Mouse (Mus musculus): ENCODE data around the gene Gper1.

Gene Gper1

GRCm38 (mm10) chr5:139423026-139423865 lies at the start of gene Gper1:
Gene Gper1, plus strand, starts transcription at chr5:139423151.
- in situ Hi-C loops (cut with MboI, MseI): no loop called here

GRCm38 (mm10) chr5:139373889-139374444 lies 49.0 kb upstream of the Gper1 start:
- in situ Hi-C loops (cut with MboI, MseI): no loop called here

GRCm38 (mm10) chr5:139374841-139375240 lies 48.1 kb upstream of the Gper1 start:
- in situ Hi-C loops (cut with MboI, MseI): no loop called here

- in situ Hi-C loops (cut with MboI, MseI): no loop called here
Measured at GRCm38 (mm10) chr5:139377468-139378270, 45.3 kb upstream of the Gper1 start, which contains the start of gene Gpr146. Gene Gpr146, plus strand, starts transcription at chr5:139377697.

GRCm38 (mm10) chr5:139378271-139378556 lies 44.7 kb upstream of the Gper1 start:
- in situ Hi-C loops (cut with MboI, MseI): no loop called here

GRCm38 (mm10) chr5:139378986-139379629 lies 43.8 kb upstream of the Gper1 start:
- in situ Hi-C loops (cut with MboI, MseI): no loop called here

- in situ Hi-C loops (cut with MboI, MseI): no loop called here
Measured at GRCm38 (mm10) chr5:139379771-139380384, 43.1 kb upstream of the Gper1 start.

GRCm38 (mm10) chr5:139380385-139381248 lies 42.3 kb upstream of the Gper1 start:
- in situ Hi-C loops (cut with MboI, MseI): no loop called here

GRCm38 (mm10) chr5:139381586-139382513 lies 41.1 kb upstream of the Gper1 start:
- in situ Hi-C loops (cut with MboI, MseI): no loop called here

- in situ Hi-C loops (cut with MboI, MseI): no loop called here
Measured at GRCm38 (mm10) chr5:139382760-139383159, 40.2 kb upstream of the Gper1 start.

- in situ Hi-C loops (cut with MboI, MseI): no loop called here
Measured at GRCm38 (mm10) chr5:139383234-139383633, 39.7 kb upstream of the Gper1 start.

GRCm38 (mm10) chr5:139384531-139384930 lies 38.4 kb upstream of the Gper1 start:
- in situ Hi-C loops (cut with MboI, MseI): no loop called here

GRCm38 (mm10) chr5:139386047-139386446 lies 36.9 kb upstream of the Gper1 start:
- in situ Hi-C loops (cut with MboI, MseI): no loop called here

- in situ Hi-C loops (cut with MboI, MseI): no loop called here
Measured at GRCm38 (mm10) chr5:139387329-139388194, 35.4 kb upstream of the Gper1 start.

GRCm38 (mm10) chr5:139388195-139388570 lies 34.8 kb upstream of the Gper1 start:
- in situ Hi-C loops (cut with MboI, MseI): no loop called here

- in situ Hi-C loops (cut with MboI, MseI): no loop called here
Measured at GRCm38 (mm10) chr5:139388694-139389675, 34.0 kb upstream of the Gper1 start.

GRCm38 (mm10) chr5:139389676-139390061 lies 33.3 kb upstream of the Gper1 start:
- in situ Hi-C loops (cut with MboI, MseI): no loop called here

All from T-helper 2 cell (primary cell).